In the genomic region with DNA sequence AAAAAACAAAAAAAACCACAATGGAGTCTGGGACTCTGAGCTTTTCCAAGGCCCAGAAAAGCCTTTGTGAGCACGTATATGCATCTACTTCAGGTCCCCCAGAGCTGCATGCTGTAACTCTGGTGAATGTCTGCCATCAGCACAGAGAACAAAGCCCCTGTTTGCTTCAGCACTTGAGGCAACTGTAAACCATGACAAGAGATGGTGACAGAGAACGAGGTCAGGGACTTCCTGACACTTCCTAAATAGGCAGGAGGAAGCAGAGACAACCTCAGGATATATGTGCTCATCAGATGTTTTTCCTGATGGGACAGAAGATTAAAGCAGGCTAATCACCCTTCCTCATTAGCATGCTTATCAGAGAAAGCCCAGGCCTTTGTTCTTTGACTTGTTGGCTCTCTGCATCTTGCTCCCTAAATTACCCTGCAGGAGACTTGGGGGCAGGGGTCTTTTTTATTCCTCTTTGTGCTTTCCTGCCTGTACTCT, we compare ENCODE assay signal across 20 mouse cellular contexts. TPM values are rescaled to one million over a fixed set of nuclear protein-coding genes. Genes with fewer than 3 reads are reported as not detected.
DNase-seq lines count a peak whose midpoint lies in the region; ATAC-seq and TF ChIP-seq lines count a peak whose summit lies in the region.
"Had no signal": no experiment of that assay in that cellular context is flagged by ENCODE, and none has a peak within 500 bp of the region (broad histone marks: within the 10 kb centered on the region; RNA-seq: fewer than 3 reads in every experiment).

No protein-coding gene starts in this region.

- H3K27me3 ChIP-seq in hindbrain, embryonic 10.5 days (ENCODE audit: insufficient read depth, poor library complexity, severe bottlenecking): no peaks in the 10 kb centered on the region
- H3K27me3 ChIP-seq in hindbrain, postnatal 0 days (ENCODE audit: insufficient read depth, low read length): no peaks in the 10 kb centered on the region
- no peaks in the 10 kb centered on the region for H3K27me3 ChIP-seq in forebrain, embryonic 13.5 days
- H3K27me3 ChIP-seq in midbrain, embryonic 15.5 days (replicated peaks): no peaks in the 10 kb centered on the region
- H3K27me3 ChIP-seq: embryonic facial prominence, embryonic 15.5 days; liver, embryonic 13.5 days had no signal

- TF ChIP-seq CTCF in hindbrain, postnatal 0 days (IDR thresholded peaks at IDR 0.05; ENCODE audit: low read depth): no peak
- no peak for TF ChIP-seq CTCF in gastrocnemius, adult 2 months (IDR thresholded peaks at IDR 0.05)

- no peak overlapping the region for H3K4me3 ChIP-seq in hindbrain, embryonic 10.5 days
- no peak overlapping the region for H3K4me3 ChIP-seq in hindbrain, postnatal 0 days (ENCODE audit: low read length)
- H3K4me3 ChIP-seq in forebrain, embryonic 13.5 days: no peak overlapping the region
- H3K4me3 ChIP-seq in midbrain, embryonic 15.5 days: no peak overlapping the region
- no peak overlapping the region for H3K4me3 ChIP-seq in gastrocnemius, adult 2 months
- H3K4me3 ChIP-seq: embryonic facial prominence, embryonic 15.5 days; liver, embryonic 13.5 days had no signal

- H3K36me3 ChIP-seq in hindbrain, embryonic 10.5 days: no peaks in the 10 kb centered on the region
- no peaks in the 10 kb centered on the region for H3K36me3 ChIP-seq in hindbrain, postnatal 0 days (ENCODE audit: insufficient read depth, low read length)
- H3K36me3 ChIP-seq in forebrain, embryonic 13.5 days (ENCODE audit: poor library complexity, severe bottlenecking): no peaks in the 10 kb centered on the region
- no peaks in the 10 kb centered on the region for H3K36me3 ChIP-seq in midbrain, embryonic 15.5 days (replicated peaks)
- H3K36me3 ChIP-seq: embryonic facial prominence, embryonic 15.5 days; liver, embryonic 13.5 days had no signal

- peak overlapping the region; percentile 50 for H3K27ac ChIP-seq in hindbrain, embryonic 10.5 days
- no peak overlapping the region for H3K27ac ChIP-seq in hindbrain, postnatal 0 days
- H3K27ac ChIP-seq in forebrain, embryonic 13.5 days: no peak overlapping the region
- H3K27ac ChIP-seq in midbrain, embryonic 15.5 days: no peak overlapping the region
- H3K27ac ChIP-seq in gastrocnemius, adult 2 months: no peak overlapping the region
- H3K27ac ChIP-seq: embryonic facial prominence, embryonic 15.5 days; liver, embryonic 13.5 days had no signal

- DNase-seq in hindbrain, embryonic 10.5 days (ENCODE audit: low spot score): no peak
- no peak for DNase-seq in hindbrain, postnatal 0 days (ENCODE audit: low spot score)
- peak; percentile 9 for DNase-seq in ZHBTc4 (ENCODE audit: low read depth, low spot score)
- DNase-seq in gastrocnemius, adult 2 months: no peak
- no peak for DNase-seq in adrenal gland, adult (ENCODE audit: inconsistent age in 2 of 2, low spot score in 1 of 2)
- DNase-seq: cerebellum, postnatal 10 days; heart, adult 11 months; heart, postnatal 4 days; kidney, adult 2 months; liver, embryonic 13.5 days; right cerebral cortex, postnatal 14 days had no signal

- H3K9ac ChIP-seq in hindbrain, postnatal 0 days (replicated peaks; ENCODE audit: low read length): no peak overlapping the region
- H3K9ac ChIP-seq in forebrain, embryonic 13.5 days: no peak overlapping the region
- no peak overlapping the region for H3K9ac ChIP-seq in midbrain, embryonic 15.5 days
- H3K9ac ChIP-seq: embryonic facial prominence, embryonic 15.5 days; liver, embryonic 13.5 days had no signal

- peaks cover 10% of the 10 kb centered on the region for H3K4me1 ChIP-seq in hindbrain, embryonic 10.5 days (replicated peaks)
- H3K4me1 ChIP-seq in hindbrain, postnatal 0 days (ENCODE audit: insufficient read depth, low read length): no peaks in the 10 kb centered on the region
- peaks cover 10% of the 10 kb centered on the region for H3K4me1 ChIP-seq in forebrain, embryonic 13.5 days
- H3K4me1 ChIP-seq in midbrain, embryonic 15.5 days: no peaks in the 10 kb centered on the region
- H3K4me1 ChIP-seq: embryonic facial prominence, embryonic 15.5 days; liver, embryonic 13.5 days had no signal

- ATAC-seq in hindbrain, postnatal 0 days: no peak
- ATAC-seq in forebrain, embryonic 13.5 days: peak; percentile 45; the same call in 1 of the 2 replicates
- ATAC-seq in midbrain, embryonic 15.5 days (replicated peaks): 0 out of 2 replicates have a peak, but pooled peaks have one; percentile 58

- H3K4me2 ChIP-seq in hindbrain, postnatal 0 days (ENCODE audit: low read depth, low read length): no peak overlapping the region
- no peak overlapping the region for H3K4me2 ChIP-seq in forebrain, embryonic 13.5 days
- no peak overlapping the region for H3K4me2 ChIP-seq in midbrain, embryonic 15.5 days
- H3K4me2 ChIP-seq: embryonic facial prominence, embryonic 15.5 days; liver, embryonic 13.5 days had no signal

- H3K9me3 ChIP-seq in hindbrain, embryonic 10.5 days: no peaks in the 10 kb centered on the region
- H3K9me3 ChIP-seq in hindbrain, postnatal 0 days (ENCODE audit: low read length): no peaks in the 10 kb centered on the region
- no peaks in the 10 kb centered on the region for H3K9me3 ChIP-seq in forebrain, embryonic 13.5 days (replicated peaks)
- no peaks in the 10 kb centered on the region for H3K9me3 ChIP-seq in midbrain, embryonic 15.5 days
- H3K9me3 ChIP-seq: embryonic facial prominence, embryonic 15.5 days; liver, embryonic 13.5 days had no signal

- 16% methylated on average over 2 of the region's 2 CpGs for WGBS in hindbrain, embryonic 10.5 days
- WGBS in hindbrain, postnatal 0 days: 11% methylated on average over 2 of the region's 2 CpGs
- WGBS in forebrain, embryonic 13.5 days: 0% methylated on average over 2 of the region's 2 CpGs
- WGBS in midbrain, embryonic 15.5 days: 9% methylated on average over 2 of the region's 2 CpGs

- intact Hi-C loops in gastrocnemius, adult 2 months (cut with DNase I): no loop called here

RNA-seq across cellular contexts. Expression of gene Ddi1, which starts 19.6 kb away (rescaled TPM):
- polyA plus RNA-seq in hindbrain, embryonic 10.5 days (2016; fragmentation: Nextera tagmentation; extraction: Ambion mirVana): 0.03 TPM in 1 of 2 replicates, not detected in the other
- not detected in 2 replicates for total RNA-seq in hindbrain, postnatal 0 days (2014; rRNA removed)
- polyA plus RNA-seq in hindbrain, postnatal 0 days (2015; fragmentation: Nextera tagmentation; extraction: Ambion mirVana): 0.01 and 0.05 TPM in 2 replicates
- polyA plus RNA-seq in forebrain, embryonic 13.5 days (2015; fragmentation: Nextera tagmentation; extraction: Ambion mirVana): 0.03 TPM in 1 of 2 replicates, not detected in the other
- polyA plus RNA-seq in midbrain, embryonic 15.5 days (2015; fragmentation: Nextera tagmentation; extraction: Ambion mirVana): 0.03 TPM in 1 of 2 replicates, not detected in the other
- total RNA-seq in gastrocnemius, adult 2 months (2021): not detected
- total RNA-seq: heart, postnatal 4 days; layer of hippocampus, postnatal 10 days; left cerebral cortex, postnatal 36 days; megakaryocyte progenitor cell, adult 5-6 weeks; MEL; neutrophil, adult 5-6 weeks had no signal
- polyA plus RNA-seq: C2C12; kidney, adult 2 months; liver, embryonic 13.5 days had no signal
